Mouse (Mus musculus) liver, embryonic 14.5 days (tissue): Measurements from ENCODE around the gene Col12a1. TPM values are rescaled to one million over a fixed set of nuclear protein-coding genes. Genes with fewer than 3 reads are reported as not detected.
A peak's percentile ranks its signal among the peaks of the same experiment; 100 is the strongest.

ENCODE experiments used
- ATAC-seq: fragments of 200-750 bp; cut with Nextera tagmentation; 2 replicates; pipeline ENCODE4 v1.8.0; 2017; ENCODE audit warnings: moderate number of reproducible peaks, mild to moderate bottlenecking, moderate library complexity; ENCODE audit not compliant: insufficient read depth
- DNase-seq, 3 experiments: peaks; one replicate each; pipeline ENCODE4 v3.0.0-alpha.2; 2012 to 2013; ENCODE audit warnings: low read depth in 3 of 3, low spot score in 3 of 3
- H3K27ac ChIP-seq: fragments of 300-500 bp; sonication (generic); 2 replicates; pipeline ENCODE4 v1.5.1; 2014; ENCODE audit warnings: moderate library complexity, mild to moderate bottlenecking, control low read depth, inconsistent platforms
- H3K27me3 ChIP-seq: fragments of 300-500 bp; sonication (generic); 2 replicates; pipeline ENCODE4 v1.6.1; 2014; ENCODE audit warnings: mild to moderate bottlenecking, low read length, moderate library complexity; ENCODE audit not compliant: control insufficient read depth, insufficient read depth
- H3K36me3 ChIP-seq: fragments of 300-500 bp; sonication (generic); replicated peaks from 2 replicates; pipeline ENCODE4 v1.6.1; 2014; ENCODE audit warnings: low read depth; ENCODE audit not compliant: control insufficient read depth, insufficient read depth
- H3K4me1 ChIP-seq, 2 experiments: fragments of 200-500 bp in 1 of 2; fragments of 300-500 bp in 1 of 2; sonication (generic) in 1 of 2; replicated peaks; 2 replicates each; pipeline ENCODE4 v1.6.1; 2012 to 2014; ENCODE audit warnings: antibody characterized with exemption in 1 of 2, inconsistent platforms in 1 of 2, low read length in 1 of 2; ENCODE audit not compliant: control insufficient read depth in 2 of 2, insufficient read depth in 2 of 2
- H3K4me2 ChIP-seq: fragments of 300-500 bp; sonication (generic); 2 replicates; pipeline ENCODE4 v1.6.1; 2014; ENCODE audit warnings: low read depth, mild to moderate bottlenecking, control low read depth, moderate library complexity
- H3K4me3 ChIP-seq, 2 experiments: fragments of 200-500 bp in 1 of 2; fragments of 300-500 bp in 1 of 2; sonication (generic) in 1 of 2; 2 replicates each; pipeline ENCODE4 v1.5.1; 2012 to 2014; ENCODE audit warnings: low read depth in 2 of 2, low read length in 2 of 2, mild to moderate bottlenecking in 2 of 2, control low read depth in 1 of 2, inconsistent platforms in 1 of 2, moderate library complexity in 1 of 2; ENCODE audit not compliant: insufficient read depth in 1 of 2
- H3K9ac ChIP-seq: fragments of 300-500 bp; sonication (generic); replicated peaks from 2 replicates; pipeline ENCODE4 v1.6.1; 2014; ENCODE audit warnings: mild to moderate bottlenecking, control low read depth, moderate library complexity
- H3K9me3 ChIP-seq: fragments of 300-500 bp; sonication (generic); 2 replicates; pipeline ENCODE4 v1.6.1; 2016; ENCODE audit warnings: low read length, mixed read lengths; ENCODE audit not compliant: control insufficient read depth
- CTCF ChIP-seq: IDR thresholded peaks from 2 replicates; pipeline ENCODE4 v1.5.1; 2016; ENCODE audit warnings: antibody characterized with exemption, low read depth, control low read depth
- EP300 ChIP-seq: IDR thresholded peaks from 2 replicates; pipeline ENCODE4 v1.6.1; 2016; ENCODE audit warnings: antibody characterized with exemption, low read depth
- whole genome bisulfite sequencing: fragments of 180-500 bp; shearing (Covaris S2); extraction: QIAGEN DNeasy Blood & Tissue Kit; methylation state at CpG from one replicate; pipeline ENCODE4 v1.1.7; 2014; ENCODE audit not compliant: insufficient replicate concordance; 5-methylcytosine and 5-hydroxymethylcytosine counted together
- polyA plus RNA-seq, 2 experiments: library from polyadenylated mRNA; depleted of rRNA in 1 of 2; stranded (reverse) in 1 of 2; unstranded in 1 of 2; fragments of >200 nt; fragmentation: Nextera tagmentation in 1 of 2; extraction: Ambion mirVana in 1 of 2; gene quantifications; 2 replicates each; pipeline versions ENCODE4 v1.2.1 to v1.2.3; 2012 to 2014

Col12a1 gene
- polyA plus RNA-seq, 2 experiments: 0.85 to 0.90 TPM

- no peaks in the 10 kb centered on the region for H3K4me1 ChIP-seq
- H3K27ac ChIP-seq: no peak overlapping the region
- H3K27me3 ChIP-seq: no peaks in the 10 kb centered on the region
- H3K9ac ChIP-seq: no peak overlapping the region
- no peaks in the 10 kb centered on the region for H3K9me3 ChIP-seq
- H3K4me2 ChIP-seq: no peak overlapping the region
- DNase-seq: peak; percentile 3 to 11 (median 9)
- no peak for TF ChIP-seq EP300
- TF ChIP-seq CTCF: no peak
- WGBS: 62% methylated on average over 6 of the region's 6 CpGs
- H3K36me3 ChIP-seq: no peaks in the 10 kb centered on the region
- H3K4me3 ChIP-seq: no peak overlapping the region
- peak; percentile 70 for ATAC-seq
Measured at GRCm38 (mm10) chr9:79610286-79610685, 108.3 kb downstream of the Col12a1 start.

GRCm38 (mm10) chr9:79609661-79610060 lies 109.0 kb downstream of the Col12a1 start:
- 56% methylated on average over 4 of the region's 4 CpGs for WGBS
- no peak for DNase-seq
- Histone ChIP-seq H3K4me2 (no peak overlapping the region), H3K36me3 (no peaks in the 10 kb centered on the region), H3K27ac (no peak overlapping the region), H3K9me3 (no peaks in the 10 kb centered on the region), H3K27me3 (no peaks in the 10 kb centered on the region), H3K4me1 (no peaks in the 10 kb centered on the region), H3K4me3 (no peak overlapping the region), H3K9ac (no peak overlapping the region)
- ATAC-seq: no peak
- TF ChIP-seq EP300 (no peak), CTCF (no peak)

- H3K9me3 ChIP-seq: no peaks in the 10 kb centered on the region
- no peaks in the 10 kb centered on the region for H3K27me3 ChIP-seq
- H3K4me3 ChIP-seq: no peak overlapping the region
- ATAC-seq: no peak
- DNase-seq: no peak
- H3K9ac ChIP-seq: no peak overlapping the region
- 42% methylated on average over 1 of the region's 1 CpGs for WGBS
- no peaks in the 10 kb centered on the region for H3K36me3 ChIP-seq
- H3K27ac ChIP-seq: no peak overlapping the region
- no peak for TF ChIP-seq CTCF
- no peak for TF ChIP-seq EP300
- no peaks in the 10 kb centered on the region for H3K4me1 ChIP-seq
- H3K4me2 ChIP-seq: no peak overlapping the region
Measured at GRCm38 (mm10) chr9:79608795-79609194, 109.8 kb downstream of the Col12a1 start.

- TF ChIP-seq EP300: no peak
- TF ChIP-seq CTCF: no peak
- Histone ChIP-seq H3K4me3 (no peak overlapping the region), H3K36me3 (no peaks in the 10 kb centered on the region), H3K9me3 (no peaks in the 10 kb centered on the region), H3K9ac (no peak overlapping the region), H3K27me3 (no peaks in the 10 kb centered on the region), H3K4me2 (no peak overlapping the region), H3K4me1 (no peaks in the 10 kb centered on the region), H3K27ac (no peak overlapping the region)
- ATAC-seq: no peak
- no peak for DNase-seq
- WGBS: 44% methylated on average over 4 of the region's 4 CpGs
Measured at GRCm38 (mm10) chr9:79608062-79608531, 110.5 kb downstream of the Col12a1 start.

- Histone ChIP-seq H3K4me3 (no peak overlapping the region), H3K4me2 (no peak overlapping the region), H3K4me1 (no peaks in the 10 kb centered on the region), H3K27me3 (no peaks in the 10 kb centered on the region), H3K27ac (no peak overlapping the region), H3K9ac (no peak overlapping the region), H3K9me3 (no peaks in the 10 kb centered on the region), H3K36me3 (no peaks in the 10 kb centered on the region)
- no peak for DNase-seq
- no peak for ATAC-seq
- TF ChIP-seq EP300 (no peak), CTCF (no peak)
- 66% methylated on average over 5 of the region's 5 CpGs for WGBS
Measured at GRCm38 (mm10) chr9:79606122-79606521, 112.5 kb downstream of the Col12a1 start.
